Mouse (Mus musculus) cerebellum, adult 2 months (tissue): ENCODE measurements around the gene Dnajc13.

Experiments
- CTCF ChIP-seq: fragments of 200-500 bp; IDR thresholded peaks from 2 replicates; pipeline ENCODE4 v1.5.1; 2011; ENCODE audit warnings: low read depth, mild to moderate bottlenecking, control low read depth, low read length, moderate library complexity, borderline replicate concordance; ENCODE audit not compliant: insufficient read depth
- POLR2A ChIP-seq: fragments of 200-500 bp; IDR thresholded peaks from 2 replicates; pipeline ENCODE4 v1.6.1; 2011; ENCODE audit warnings: low read length, control low read depth, borderline replicate concordance; ENCODE audit not compliant: insufficient read depth

DNA sequence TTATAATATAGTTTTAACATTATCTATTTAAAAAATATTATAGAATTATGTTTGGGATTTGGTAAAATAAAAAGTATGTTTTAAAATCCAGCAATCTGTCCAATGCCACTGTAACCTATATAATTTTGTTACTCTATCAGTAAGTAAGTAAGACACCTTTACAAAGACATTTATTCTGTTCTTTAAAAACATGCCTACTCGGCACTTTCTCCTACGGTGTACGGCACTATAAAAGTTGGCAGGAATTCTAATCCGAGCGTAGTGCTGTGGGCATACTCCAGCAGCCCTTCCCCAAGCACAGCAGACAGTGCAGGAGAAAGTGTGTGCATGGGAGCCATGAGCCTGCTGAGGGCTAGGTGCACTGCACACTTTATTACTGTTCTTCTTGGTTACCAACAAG is 75.7 kb downstream of the Dnajc13 start:
- TF ChIP-seq POLR2A: no peak
- TF ChIP-seq CTCF: no peak
